ENCODE assay signal across 35 mouse cellular contexts in the genomic region with DNA sequence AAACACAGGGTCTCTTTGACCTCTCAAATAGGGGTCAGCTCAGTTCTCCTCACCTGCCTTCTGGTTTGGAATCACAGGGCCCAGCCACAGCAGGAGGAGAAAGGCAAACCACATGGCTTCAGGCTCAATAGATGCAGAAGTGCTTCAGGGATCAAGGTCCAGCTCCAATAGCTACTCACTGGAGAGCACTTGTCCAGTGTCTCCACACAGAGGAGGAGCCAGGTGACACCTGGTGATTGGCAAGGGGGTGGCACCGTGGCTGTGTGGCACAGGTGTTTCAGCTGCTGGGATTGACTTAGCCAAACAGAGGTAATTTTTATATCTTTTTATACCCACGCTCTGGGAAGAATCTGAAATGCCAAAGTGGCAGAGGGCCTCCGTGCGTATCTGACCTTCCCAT. TPM values are rescaled to one million over a fixed set of nuclear protein-coding genes. Genes with fewer than 3 reads are reported as not detected.
DNase-seq lines count a peak whose midpoint lies in the region; ATAC-seq and TF ChIP-seq lines count a peak whose summit lies in the region.
"Had no signal": no experiment of that assay in that cellular context is flagged by ENCODE, and none has a peak within 500 bp of the region (broad histone marks: within the 10 kb centered on the region; RNA-seq: fewer than 3 reads in every experiment).

A gene (minus strand): TSS at position 157 of the 400 bp plus-strand sequence.

- TF ChIP-seq EP300 in stomach, postnatal 0 days (optimal IDR thresholded peaks at IDR 0.05): no peak

- no peak within 1 kb of the TSS for H3K4me3 ChIP-seq in limb, embryonic 12.5 days (replicated peaks)
- no peak within 1 kb of the TSS for H3K4me3 ChIP-seq in limb, embryonic 10.5 days
- H3K4me3 ChIP-seq in intestine, embryonic 16.5 days (ENCODE audit: low read length): no peak within 1 kb of the TSS
- no peak within 1 kb of the TSS for H3K4me3 ChIP-seq in stomach, postnatal 0 days (ENCODE audit: low read depth, low read length)
- H3K4me3 ChIP-seq: embryonic facial prominence, embryonic 10.5 days; embryonic facial prominence, embryonic 13.5 days; heart, embryonic 13.5 days had no signal

- DNase-seq in limb, embryonic 10.5 days (ENCODE audit: low spot score): no peak
- DNase-seq in stomach, postnatal 0 days (ENCODE audit: low spot score): peak; percentile 23
- no peak for DNase-seq in ovary, postnatal 14 days (ENCODE audit: low spot score)
- DNase-seq: adrenal gland, adult 2 months; adrenal gland, postnatal 14 days; cerebellum, adult 11 months; cerebellum, adult 2 months; cerebellum, adult 9-11 months; cerebellum, postnatal 25 days; embryo, embryonic 11 days; forebrain, postnatal 0 days; gastrocnemius, postnatal 36 days; heart, adult 11 months; heart, postnatal 14 days; heart, postnatal 4 days had no signal

- WGBS in limb, embryonic 12.5 days: 85% methylated on average over 4 of the region's 4 CpGs
- 90% methylated on average over 4 of the region's 4 CpGs for WGBS in limb, embryonic 10.5 days
- 85% methylated on average over 4 of the region's 4 CpGs for WGBS in intestine, embryonic 16.5 days
- 86% methylated on average over 4 of the region's 4 CpGs for WGBS in stomach, postnatal 0 days

- H3K27ac ChIP-seq in limb, embryonic 12.5 days: no peak within 1 kb of the TSS
- no peak within 1 kb of the TSS for H3K27ac ChIP-seq in limb, embryonic 10.5 days
- no peak within 1 kb of the TSS for H3K27ac ChIP-seq in intestine, embryonic 16.5 days (ENCODE audit: low read length)
- H3K27ac ChIP-seq in stomach, postnatal 0 days (replicated peaks): no peak within 1 kb of the TSS
- H3K27ac ChIP-seq: embryonic facial prominence, embryonic 10.5 days; embryonic facial prominence, embryonic 13.5 days; heart, embryonic 13.5 days; hindbrain, embryonic 14.5 days; hindbrain, postnatal 0 days had no signal

- no peaks in the 10 kb centered on the region for H3K36me3 ChIP-seq in limb, embryonic 12.5 days
- H3K36me3 ChIP-seq in limb, embryonic 10.5 days: no peaks in the 10 kb centered on the region
- H3K36me3 ChIP-seq in intestine, embryonic 16.5 days (ENCODE audit: control insufficient read depth, insufficient read depth, low read length): no peaks in the 10 kb centered on the region
- no peaks in the 10 kb centered on the region for H3K36me3 ChIP-seq in stomach, postnatal 0 days (ENCODE audit: control insufficient read depth, insufficient read depth, low read length)
- H3K36me3 ChIP-seq: embryonic facial prominence, embryonic 10.5 days; embryonic facial prominence, embryonic 13.5 days; heart, embryonic 13.5 days had no signal

- no peak within 1 kb of the TSS for H3K4me2 ChIP-seq in limb, embryonic 12.5 days
- no peak within 1 kb of the TSS for H3K4me2 ChIP-seq in intestine, embryonic 16.5 days (ENCODE audit: low read depth, low read length)
- no peak within 1 kb of the TSS for H3K4me2 ChIP-seq in stomach, postnatal 0 days (replicated peaks; ENCODE audit: low read depth)
- H3K4me2 ChIP-seq: embryonic facial prominence, embryonic 13.5 days; heart, embryonic 13.5 days; hindbrain, embryonic 14.5 days had no signal

- H3K27me3 ChIP-seq in limb, embryonic 12.5 days: no peaks in the 10 kb centered on the region
- peaks cover 6% of the 10 kb centered on the region for H3K27me3 ChIP-seq in limb, embryonic 10.5 days (ENCODE audit: low read depth, poor library complexity, severe bottlenecking)
- no peaks in the 10 kb centered on the region for H3K27me3 ChIP-seq in intestine, embryonic 16.5 days (replicated peaks; ENCODE audit: control insufficient read depth, insufficient read depth, low read length)
- no peaks in the 10 kb centered on the region for H3K27me3 ChIP-seq in stomach, postnatal 0 days (ENCODE audit: control insufficient read depth, insufficient read depth, low read length)
- H3K27me3 ChIP-seq: embryonic facial prominence, embryonic 13.5 days; heart, embryonic 13.5 days had no signal

- no peak for ATAC-seq in limb, embryonic 12.5 days (ENCODE audit: insufficient number of reproducible peaks, insufficient read depth, low FRiP score, low TSS enrichment, low read depth)
- peak; percentile 37; the same call in 1 of the 2 replicates for ATAC-seq in intestine, embryonic 16.5 days
- no peak for ATAC-seq in stomach, postnatal 0 days (ENCODE audit: low FRiP score, low TSS enrichment)
- ATAC-seq in erythroid progenitor cell, adult 5-6 weeks (replicated peaks; ENCODE audit: low FRiP score, poor library complexity, severe bottlenecking): no peak
- ATAC-seq: CD4-positive, CD25-positive, alpha-beta regulatory T cell, adult 4 months; forebrain, embryonic 14.5 days; forebrain, postnatal 0 days; hindbrain, postnatal 0 days; inflammation-experienced regulatory T-cells, adult 6 months had no signal

- H3K4me1 ChIP-seq in limb, embryonic 12.5 days (replicated peaks): peaks cover 26% of the 10 kb centered on the region
- peaks cover 34% of the 10 kb centered on the region for H3K4me1 ChIP-seq in limb, embryonic 10.5 days
- peaks cover 14% of the 10 kb centered on the region; the same call in 1 of the 2 replicates for H3K4me1 ChIP-seq in intestine, embryonic 16.5 days (ENCODE audit: control insufficient read depth, insufficient read depth, low read length)
- H3K4me1 ChIP-seq in stomach, postnatal 0 days (replicated peaks; ENCODE audit: control insufficient read depth, insufficient read depth): no peaks in the 10 kb centered on the region

- no peaks in the 10 kb centered on the region for H3K9me3 ChIP-seq in limb, embryonic 12.5 days
- H3K9me3 ChIP-seq in limb, embryonic 10.5 days (replicated peaks): no peaks in the 10 kb centered on the region
- no peaks in the 10 kb centered on the region for H3K9me3 ChIP-seq in intestine, embryonic 16.5 days (ENCODE audit: control insufficient read depth, low read length)
- H3K9me3 ChIP-seq in stomach, postnatal 0 days (ENCODE audit: control insufficient read depth, low read length): no peaks in the 10 kb centered on the region
- H3K9me3 ChIP-seq: embryonic facial prominence, embryonic 10.5 days; embryonic facial prominence, embryonic 13.5 days; heart, embryonic 13.5 days had no signal

- no peak for TF ChIP-seq CTCF in stomach, postnatal 0 days (IDR thresholded peaks at IDR 0.05; ENCODE audit: low read depth)

- 0 out of 2 replicates have a peak within 1 kb of the TSS, but pooled peaks have one; percentile 12 for H3K9ac ChIP-seq in limb, embryonic 12.5 days (replicated peaks)
- no peak within 1 kb of the TSS for H3K9ac ChIP-seq in intestine, embryonic 16.5 days (ENCODE audit: low read depth, low read length)
- H3K9ac ChIP-seq in stomach, postnatal 0 days (ENCODE audit: low read length): no peak within 1 kb of the TSS
- H3K9ac ChIP-seq: embryonic facial prominence, embryonic 13.5 days; forebrain, postnatal 0 days; heart, embryonic 13.5 days; hindbrain, embryonic 14.5 days had no signal

RNA-seq across cellular contexts. Expression of the gene that starts here (rescaled TPM):
- polyA plus RNA-seq in limb, embryonic 12.5 days (2016; fragmentation: Nextera tagmentation; extraction: Ambion mirVana): not detected in 2 replicates
- not detected in 2 replicates for polyA plus RNA-seq in limb, embryonic 10.5 days (2016; fragmentation: Nextera tagmentation; extraction: Ambion mirVana)
- polyA plus RNA-seq in intestine, embryonic 16.5 days (2015; fragmentation: Nextera tagmentation; extraction: Ambion mirVana): 0.95 and 2.1 TPM in 2 replicates
- 0.19 and 0.21 TPM in 2 replicates for polyA plus RNA-seq in stomach, postnatal 0 days (2015; fragmentation: Nextera tagmentation; extraction: Ambion mirVana)
- total RNA-seq in erythroid progenitor cell, adult 5-6 weeks (2015; ENCODE audit: low replicate concordance): not detected in 2 replicates
- not detected in 2 replicates for total RNA-seq in erythroid progenitor cell, adult 5-6 weeks (2017; ENCODE audit: low replicate concordance)
- total RNA-seq: adrenal gland, adult 2 months; adrenal gland, postnatal 14 days; adrenal gland, postnatal 4 days; forebrain, postnatal 0 days; gastrocnemius, adult 8-10 months; gastrocnemius, postnatal 36 days; heart, postnatal 14 days; heart, postnatal 4 days; hindbrain, postnatal 0 days; MEL had no signal
- polyA plus RNA-seq: adrenal gland, adult 2 months; C2C12; CD4-positive, CD25-positive, alpha-beta regulatory T cell, adult 4 months; cerebellum, adult 2 months; cortical plate, adult 2 months; embryonic facial prominence, embryonic 10.5 days; embryonic facial prominence, embryonic 13.5 days; forebrain, embryonic 11.5 days; forebrain, embryonic 14.5 days; forebrain, postnatal 0 days; frontal cortex, adult 2 months; heart, embryonic 13.5 days; heart, embryonic 16.5 days; hindbrain, embryonic 11.5 days; hindbrain, embryonic 14.5 days; hindbrain, postnatal 0 days; inflammation-experienced regulatory T-cells, adult 6 months had no signal

Comparison
In these comparisons a context has a peak if more than half of its experiments do, and no peak if none do; other contexts are left out.
1. Peak in DNase-seq in stomach, postnatal 0 days; RNA of the gene not detected or under 1 TPM.